Mouse (Mus musculus) intestine, embryonic 15.5 days (tissue): ENCODE measurements around the gene Oxt. TPM values are rescaled to one million over a fixed set of nuclear protein-coding genes. Genes with fewer than 3 reads are reported as not detected.

Source experiments
- ATAC-seq: fragments of 200-750 bp; cut with Nextera tagmentation; 2 replicates; pipeline ENCODE4 v1.8.0; 2017; ENCODE audit warnings: moderate TSS enrichment, moderate library complexity
- H3K27ac ChIP-seq: fragments of 300-500 bp; sonication (generic); 2 replicates; pipeline ENCODE4 v1.5.1; 2015; ENCODE audit warnings: mild to moderate bottlenecking, inconsistent platforms
- H3K27me3 ChIP-seq: fragments of 300-500 bp; sonication (generic); replicated peaks from 2 replicates; pipeline ENCODE4 v1.6.1; 2015; ENCODE audit warnings: inconsistent platforms
- H3K36me3 ChIP-seq: fragments of 300-500 bp; sonication (generic); 2 replicates; pipeline ENCODE4 v1.6.1; 2015; ENCODE audit warnings: inconsistent platforms
- H3K4me1 ChIP-seq: fragments of 300-500 bp; sonication (generic); replicated peaks from 2 replicates; pipeline ENCODE4 v1.6.1; 2015; ENCODE audit warnings: inconsistent platforms
- H3K4me2 ChIP-seq: fragments of 300-500 bp; sonication (generic); replicated peaks from 2 replicates; pipeline ENCODE4 v1.6.1; 2015; ENCODE audit warnings: mild to moderate bottlenecking, inconsistent platforms
- H3K4me3 ChIP-seq: fragments of 300-500 bp; sonication (generic); replicated peaks from 2 replicates; pipeline ENCODE4 v1.5.1; 2015; ENCODE audit warnings: inconsistent platforms
- H3K9ac ChIP-seq: fragments of 300-500 bp; sonication (generic); 2 replicates; pipeline ENCODE4 v1.6.1; 2015; ENCODE audit warnings: inconsistent platforms
- H3K9me3 ChIP-seq: fragments of 300-500 bp; sonication (generic); 2 replicates; pipeline ENCODE4 v1.6.1; 2016; ENCODE audit warnings: inconsistent platforms
- WGBS: fragments of 180-500 bp; shearing (Covaris S2); methylation state at CpG from one replicate; pipeline ENCODE4 v1.1.7; 2015; 5-methylcytosine and 5-hydroxymethylcytosine counted together
- polyA plus RNA-seq: library from polyadenylated mRNA; unstranded; fragments of >200 nt; fragmentation: Nextera tagmentation; extraction: Ambion mirVana; gene quantifications from 2 replicates; pipeline ENCODE4 v1.2.1, GENCODE M21; 2015

Gene Oxt
- not detected in 2 replicates for polyA plus RNA-seq

DNA sequence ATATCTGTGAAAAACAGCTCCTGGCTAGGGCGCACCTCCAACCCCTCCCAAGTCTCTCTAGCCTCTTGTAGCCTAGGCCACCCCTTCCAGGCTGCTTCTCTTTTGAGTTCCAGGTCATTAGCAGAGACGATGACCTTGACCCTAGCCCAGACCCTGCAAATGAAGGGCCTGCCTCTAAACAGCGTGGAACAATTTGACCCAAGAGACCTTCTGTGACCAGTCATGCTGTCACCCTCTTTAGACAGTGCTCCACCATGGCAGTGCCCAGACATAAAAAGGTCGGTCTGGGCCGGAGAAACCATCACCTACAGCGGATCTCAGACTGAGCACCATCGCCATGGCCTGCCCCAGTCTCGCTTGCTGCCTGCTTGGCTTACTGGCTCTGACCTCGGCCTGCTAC, at the start of gene Oxt:
Oxt (plus strand) TSS at position 301 of the 400 bp plus-strand sequence.
- H3K4me3 ChIP-seq, result peak within 1 kb of the TSS; percentile 32
- H3K9ac ChIP-seq, result peak within 1 kb of the TSS; percentile 32
- H3K9me3 ChIP-seq, result no peaks in the 10 kb centered on the region
- H3K4me1 ChIP-seq, result peaks cover 19% of the 10 kb centered on the region
- WGBS, result 55% methylated on average over 9 of the region's 9 CpGs
- ATAC-seq, result no peak
- H3K27ac ChIP-seq, result no peak within 1 kb of the TSS
- H3K27me3 ChIP-seq, result peaks cover 58% of the 10 kb centered on the region
- no peaks in the 10 kb centered on the region for H3K36me3 ChIP-seq
- peak within 1 kb of the TSS; percentile 64 for H3K4me2 ChIP-seq

DNA sequence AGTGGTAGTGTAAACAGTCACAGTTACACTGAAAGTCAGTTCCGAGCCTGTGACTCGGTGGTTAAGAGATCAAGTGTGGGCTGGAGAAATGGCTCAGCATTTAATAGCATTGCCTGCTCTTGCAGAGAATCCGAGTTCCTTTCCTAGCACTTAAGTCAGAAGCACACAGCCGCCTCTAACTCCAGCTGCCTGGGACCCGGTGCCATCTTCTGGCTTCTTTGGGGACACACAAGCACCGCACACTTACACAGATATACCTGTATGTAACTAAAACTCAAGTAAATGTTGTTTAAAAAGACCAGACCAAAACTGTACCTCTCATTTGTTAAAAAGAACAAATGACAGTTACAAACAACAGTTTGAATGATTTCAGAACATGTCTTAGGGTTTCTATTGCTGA, 47.5 kb upstream of the Oxt start:
- Histone ChIP-seq H3K36me3 (peaks cover 3% of the 10 kb centered on the region; the same call in 1 of the 2 replicates), H3K27ac (no peak overlapping the region), H3K9me3 (no peaks in the 10 kb centered on the region), H3K4me2 (no peak overlapping the region), H3K9ac (no peak overlapping the region), H3K4me1 (no peaks in the 10 kb centered on the region), H3K27me3 (no peaks in the 10 kb centered on the region), H3K4me3 (no peak overlapping the region)
- ATAC-seq, result no peak
- 85% methylated on average over 6 of the region's 6 CpGs for WGBS

- H3K9me3 ChIP-seq, result no peaks in the 10 kb centered on the region
- no peak overlapping the region for H3K27ac ChIP-seq
- H3K27me3 ChIP-seq, result no peaks in the 10 kb centered on the region
- no peak overlapping the region for H3K4me3 ChIP-seq
- H3K4me2 ChIP-seq, result no peak overlapping the region
- H3K9ac ChIP-seq, result no peak overlapping the region
- peaks cover 6% of the 10 kb centered on the region for H3K36me3 ChIP-seq
- no peak for ATAC-seq
- 80% methylated on average over 2 of the region's 2 CpGs for WGBS
- no peaks in the 10 kb centered on the region for H3K4me1 ChIP-seq
Observed at GRCm38 (mm10) chr2:130529290-130529689, 46.7 kb upstream of the Oxt start.

DNA sequence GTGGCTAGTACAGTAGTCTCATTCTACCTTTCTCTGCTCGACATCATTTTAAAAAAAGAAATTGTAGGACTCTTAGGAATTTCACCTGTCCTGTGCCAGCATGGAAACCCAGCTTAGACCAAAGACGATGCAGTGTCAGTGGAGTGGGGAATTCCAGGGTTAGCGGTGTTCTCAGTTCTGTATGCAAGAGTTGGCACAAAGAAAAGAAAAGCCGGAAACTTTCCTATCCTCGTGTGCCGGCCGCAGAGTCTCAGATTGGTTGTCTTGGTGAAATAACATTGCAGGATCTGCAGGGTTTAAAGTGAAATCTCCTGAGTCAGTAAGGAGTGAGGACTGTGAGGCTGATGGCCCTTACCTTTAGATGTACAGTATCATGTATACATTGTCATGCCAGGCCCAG, 46.0 kb upstream of the Oxt start:
- Histone ChIP-seq H3K27ac (no peak overlapping the region), H3K36me3 (peaks cover 4% of the 10 kb centered on the region), H3K4me3 (no peak overlapping the region), H3K27me3 (no peaks in the 10 kb centered on the region), H3K4me2 (no peak overlapping the region), H3K9ac (no peak overlapping the region), H3K4me1 (no peaks in the 10 kb centered on the region), H3K9me3 (no peaks in the 10 kb centered on the region)
- 94% methylated on average over 7 of the region's 7 CpGs for WGBS
- ATAC-seq, result no peak

DNA sequence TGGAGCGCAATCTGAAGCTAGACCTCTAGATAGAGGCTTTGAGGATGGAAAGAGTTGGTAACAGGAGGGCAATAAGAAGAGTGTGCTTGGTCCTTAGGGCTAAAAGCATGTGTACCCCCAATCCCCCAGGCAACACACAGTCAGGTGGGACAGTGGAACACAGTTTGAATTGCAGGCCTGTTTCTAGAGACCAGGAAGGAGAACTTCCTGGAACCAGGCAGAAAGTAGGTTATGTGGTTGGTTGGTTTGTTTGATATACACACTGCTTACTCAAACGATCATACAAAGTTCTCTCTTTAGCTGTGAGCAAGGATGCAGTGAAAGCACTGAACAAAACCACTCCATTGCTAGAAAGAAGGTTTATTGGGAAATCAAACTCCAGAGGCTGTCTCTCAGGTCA, 43.8 kb upstream of the Oxt start:
- 68% methylated on average over 2 of the region's 2 CpGs for WGBS
- H3K4me1 ChIP-seq, result no peaks in the 10 kb centered on the region
- H3K27me3 ChIP-seq, result no peaks in the 10 kb centered on the region
- H3K36me3 ChIP-seq, result peaks cover 4% of the 10 kb centered on the region
- ATAC-seq, result no peak
- no peak overlapping the region for H3K9ac ChIP-seq
- H3K4me2 ChIP-seq, result no peak overlapping the region
- H3K9me3 ChIP-seq, result no peaks in the 10 kb centered on the region
- H3K27ac ChIP-seq, result no peak overlapping the region
- H3K4me3 ChIP-seq, result no peak overlapping the region

GRCm38 (mm10) chr2:130535017-130535416, 41.0 kb upstream of the Oxt start:
- H3K27me3 ChIP-seq, result no peaks in the 10 kb centered on the region
- peaks cover 12% of the 10 kb centered on the region for H3K36me3 ChIP-seq
- no peaks in the 10 kb centered on the region for H3K9me3 ChIP-seq
- H3K4me1 ChIP-seq, result no peaks in the 10 kb centered on the region
- H3K4me2 ChIP-seq, result no peak overlapping the region
- H3K27ac ChIP-seq, result no peak overlapping the region
- H3K9ac ChIP-seq, result no peak overlapping the region
- ATAC-seq, result no peak
- no peak overlapping the region for H3K4me3 ChIP-seq
- 93% methylated on average over 6 of the region's 6 CpGs for WGBS

DNA sequence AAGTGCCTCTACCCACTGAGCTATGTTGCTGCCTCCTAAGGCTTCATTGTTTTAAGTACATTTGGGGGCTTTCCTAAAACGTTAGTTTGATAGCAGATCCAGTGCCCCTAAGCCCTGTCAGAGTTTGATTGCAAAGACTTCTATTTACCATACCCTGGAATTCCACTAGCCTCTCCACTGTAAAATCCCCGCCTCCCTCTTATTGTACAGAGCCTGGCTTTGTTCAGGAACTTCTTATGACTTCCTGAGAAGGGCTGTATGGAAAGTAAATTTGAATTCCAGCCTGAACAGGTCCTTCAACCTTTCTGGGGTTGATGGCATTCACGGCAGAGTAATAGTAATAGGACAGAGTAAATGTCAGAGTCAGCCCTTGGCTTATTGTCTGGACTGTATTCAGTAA, 39.1 kb upstream of the Oxt start:
- H3K36me3 ChIP-seq, result peaks cover 30% of the 10 kb centered on the region
- no peak overlapping the region for H3K4me3 ChIP-seq
- no peaks in the 10 kb centered on the region for H3K27me3 ChIP-seq
- H3K4me1 ChIP-seq, result no peaks in the 10 kb centered on the region
- no peak overlapping the region for H3K4me2 ChIP-seq
- H3K27ac ChIP-seq, result no peak overlapping the region
- ATAC-seq, result no peak
- H3K9me3 ChIP-seq, result no peaks in the 10 kb centered on the region
- no peak overlapping the region for H3K9ac ChIP-seq
- 73% methylated on average over 3 of the region's 3 CpGs for WGBS

DNA sequence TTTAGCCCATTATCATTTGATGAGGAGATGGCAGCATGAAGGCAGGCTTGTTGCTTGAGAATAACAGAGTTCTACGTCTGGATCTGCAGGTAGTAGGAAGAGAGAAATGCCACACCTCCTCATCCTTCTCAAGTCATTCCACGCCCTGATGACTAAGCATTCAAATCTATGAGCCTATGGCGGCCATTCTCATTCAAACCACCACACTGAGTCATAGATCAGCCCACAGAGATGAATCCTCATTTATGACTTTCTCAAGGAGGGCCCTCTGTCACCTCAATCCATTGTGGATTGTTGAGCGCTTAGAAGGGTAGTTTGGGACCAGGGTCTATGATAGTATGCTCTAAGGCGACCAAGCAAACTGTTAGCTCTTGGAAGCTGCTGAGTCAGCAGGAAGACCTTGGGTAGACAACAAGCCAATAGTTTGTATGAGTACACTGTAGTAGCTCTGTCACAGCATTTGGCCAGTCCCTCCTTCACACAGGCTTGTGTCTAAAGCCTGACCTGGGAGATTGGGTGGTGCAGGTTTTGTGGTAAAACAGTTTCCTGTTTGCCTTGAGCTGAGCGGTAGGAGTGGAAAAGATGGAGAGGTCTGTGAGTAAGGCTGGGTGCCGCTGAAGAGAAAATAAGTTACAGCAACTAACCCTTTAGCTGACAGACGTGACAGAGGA, 37.0 kb upstream of the Oxt start:
- Histone ChIP-seq H3K36me3 (peaks cover 38% of the 10 kb centered on the region), H3K4me1 (no peaks in the 10 kb centered on the region), H3K9me3 (no peaks in the 10 kb centered on the region), H3K27me3 (no peaks in the 10 kb centered on the region), H3K27ac (no peak overlapping the region), H3K4me2 (no peak overlapping the region), H3K4me3 (no peak overlapping the region), H3K9ac (no peak overlapping the region)
- 91% methylated on average over 8 of the region's 8 CpGs for WGBS
- ATAC-seq, result no peak

DNA sequence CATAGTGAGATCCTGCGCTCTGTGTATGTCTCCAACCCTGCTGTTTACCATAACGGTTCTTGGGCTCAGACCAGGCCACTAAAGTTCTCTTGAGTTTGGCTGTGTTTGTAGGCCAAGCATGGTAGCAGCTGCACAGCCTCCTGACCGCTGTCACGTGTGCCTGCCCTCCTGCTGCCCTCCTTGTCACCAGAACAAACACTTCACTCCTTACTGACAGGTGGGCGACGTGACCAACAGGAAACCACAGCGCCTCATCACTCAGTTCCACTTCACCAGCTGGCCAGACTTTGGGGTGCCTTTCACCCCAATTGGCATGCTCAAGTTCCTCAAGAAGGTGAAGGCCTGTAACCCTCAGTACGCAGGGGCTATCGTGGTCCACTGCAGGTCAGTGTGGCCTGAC, 35.7 kb upstream of the Oxt start:
- no peak overlapping the region for H3K4me2 ChIP-seq
- no peak overlapping the region for H3K27ac ChIP-seq
- H3K36me3 ChIP-seq, result peaks cover 46% of the 10 kb centered on the region
- H3K9me3 ChIP-seq, result no peaks in the 10 kb centered on the region
- no peak overlapping the region for H3K9ac ChIP-seq
- H3K4me3 ChIP-seq, result no peak overlapping the region
- no peak for ATAC-seq
- no peaks in the 10 kb centered on the region for H3K27me3 ChIP-seq
- H3K4me1 ChIP-seq, result no peaks in the 10 kb centered on the region
- WGBS, result 86% methylated on average over 9 of the region's 9 CpGs

GRCm38 (mm10) chr2:130546957-130547356, 29.0 kb upstream of the Oxt start:
- WGBS, result 88% methylated on average over 8 of the region's 8 CpGs
- H3K9me3 ChIP-seq, result no peaks in the 10 kb centered on the region
- no peak overlapping the region for H3K9ac ChIP-seq
- no peak overlapping the region for H3K4me2 ChIP-seq
- no peak overlapping the region for H3K27ac ChIP-seq
- H3K36me3 ChIP-seq, result peaks cover 30% of the 10 kb centered on the region
- ATAC-seq, result no peak
- H3K4me3 ChIP-seq, result no peak overlapping the region
- H3K27me3 ChIP-seq, result no peaks in the 10 kb centered on the region
- H3K4me1 ChIP-seq, result no peaks in the 10 kb centered on the region

DNA sequence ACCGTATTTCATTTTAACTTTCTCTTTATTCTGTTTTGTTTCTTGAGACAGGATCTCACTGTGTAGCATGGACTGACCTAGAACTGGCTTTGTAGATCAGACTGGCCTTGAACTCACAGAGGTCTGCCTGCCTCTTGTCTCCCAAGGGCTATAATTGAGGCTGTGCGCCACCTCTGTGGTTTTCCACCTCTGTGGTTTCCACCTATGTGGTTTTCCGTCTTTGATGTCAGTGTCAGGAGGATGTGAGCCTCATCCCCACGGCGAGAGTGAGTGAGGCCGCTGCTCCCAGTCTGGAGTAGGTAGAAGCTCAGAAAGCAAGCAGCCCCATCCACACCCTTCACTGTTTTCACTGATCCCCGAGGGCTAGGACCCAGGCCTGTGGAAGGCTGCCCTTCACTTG, 21.1 kb upstream of the Oxt start:
- WGBS, result 88% methylated on average over 7 of the region's 7 CpGs
- Histone ChIP-seq H3K36me3 (peaks cover 14% of the 10 kb centered on the region; the same call in 1 of the 2 replicates), H3K9ac (no peak overlapping the region), H3K9me3 (no peaks in the 10 kb centered on the region), H3K4me3 (no peak overlapping the region), H3K4me1 (no peaks in the 10 kb centered on the region), H3K27me3 (no peaks in the 10 kb centered on the region), H3K4me2 (no peak overlapping the region), H3K27ac (no peak overlapping the region)
- no peak for ATAC-seq

DNA sequence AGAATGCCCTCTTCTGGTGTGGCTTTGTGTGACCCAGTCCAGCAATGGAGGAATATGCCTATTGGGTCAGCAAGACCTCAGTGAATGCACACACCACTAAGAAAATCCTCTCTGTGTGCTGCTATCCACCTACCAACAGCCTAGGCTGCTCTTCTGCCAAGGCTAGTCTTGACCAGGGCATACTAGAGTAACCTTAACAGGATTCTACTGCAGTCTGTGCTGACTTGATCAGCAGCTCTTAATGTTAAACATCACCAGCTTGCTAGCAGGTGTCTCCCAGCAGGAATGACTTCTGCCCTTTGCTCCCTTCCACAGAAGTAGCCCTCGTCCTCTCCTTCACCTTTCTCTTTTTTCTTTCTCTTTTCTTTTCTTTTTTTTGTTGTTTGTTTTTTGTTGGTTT, 19.7 kb upstream of the Oxt start:
- WGBS, result 76% methylated on average over 1 of the region's 1 CpGs
- peaks cover 14% of the 10 kb centered on the region; the same call in 1 of the 2 replicates for H3K36me3 ChIP-seq
- H3K27ac ChIP-seq, result no peak overlapping the region
- no peak overlapping the region for H3K9ac ChIP-seq
- H3K27me3 ChIP-seq, result no peaks in the 10 kb centered on the region
- ATAC-seq, result no peak
- no peak overlapping the region for H3K4me2 ChIP-seq
- no peaks in the 10 kb centered on the region for H3K4me1 ChIP-seq
- no peaks in the 10 kb centered on the region for H3K9me3 ChIP-seq
- H3K4me3 ChIP-seq, result no peak overlapping the region

- Histone ChIP-seq H3K9me3 (no peaks in the 10 kb centered on the region), H3K36me3 (peaks cover 11% of the 10 kb centered on the region; the same call in 1 of the 2 replicates), H3K27me3 (no peaks in the 10 kb centered on the region), H3K4me2 (no peak overlapping the region), H3K27ac (no peak overlapping the region), H3K4me3 (no peak overlapping the region), H3K9ac (no peak overlapping the region), H3K4me1 (no peaks in the 10 kb centered on the region; the same call in 1 of the 2 replicates)
- WGBS, result 92% methylated on average over 2 of the region's 2 CpGs
- ATAC-seq, result no peak
Observed at GRCm38 (mm10) chr2:130557462-130557861, 18.5 kb upstream of the Oxt start.
